Mouse (Mus musculus): Measurements from ENCODE around the gene Gm49361.

- TF ChIP-seq CTCF (IDR thresholded peaks at IDR 0.05; ENCODE audit: control insufficient read depth, insufficient read depth, insufficient replicate concordance, low read depth, low read length) (no peak), POLR2A (IDR thresholded peaks at IDR 0.05; ENCODE audit: control insufficient read depth, low read depth, low read length) (no peak)
These were observed 128.2 kb downstream of the Gm49361 start for GRCm38 (mm10) chr14:57617675-57618074.
